Mouse (Mus musculus) c-Kit-positive CD71-positive TER-119-negative erythroid progenitor cells, embryonic 14.5 days (primary cell): ENCODE results near the gene Tbc1d22b.
"Not testable (repeated sequence)": the region's sequence is repeated elsewhere in the genome, so short reads cannot be mapped to it uniquely, and the experiment has no call there.

Experiments
- DNase-seq: peaks from one replicate; pipeline ENCODE4 v3.0.0-alpha.2; 2013; ENCODE audit warnings: low read depth

The Tbc1d22b gene

DNA sequence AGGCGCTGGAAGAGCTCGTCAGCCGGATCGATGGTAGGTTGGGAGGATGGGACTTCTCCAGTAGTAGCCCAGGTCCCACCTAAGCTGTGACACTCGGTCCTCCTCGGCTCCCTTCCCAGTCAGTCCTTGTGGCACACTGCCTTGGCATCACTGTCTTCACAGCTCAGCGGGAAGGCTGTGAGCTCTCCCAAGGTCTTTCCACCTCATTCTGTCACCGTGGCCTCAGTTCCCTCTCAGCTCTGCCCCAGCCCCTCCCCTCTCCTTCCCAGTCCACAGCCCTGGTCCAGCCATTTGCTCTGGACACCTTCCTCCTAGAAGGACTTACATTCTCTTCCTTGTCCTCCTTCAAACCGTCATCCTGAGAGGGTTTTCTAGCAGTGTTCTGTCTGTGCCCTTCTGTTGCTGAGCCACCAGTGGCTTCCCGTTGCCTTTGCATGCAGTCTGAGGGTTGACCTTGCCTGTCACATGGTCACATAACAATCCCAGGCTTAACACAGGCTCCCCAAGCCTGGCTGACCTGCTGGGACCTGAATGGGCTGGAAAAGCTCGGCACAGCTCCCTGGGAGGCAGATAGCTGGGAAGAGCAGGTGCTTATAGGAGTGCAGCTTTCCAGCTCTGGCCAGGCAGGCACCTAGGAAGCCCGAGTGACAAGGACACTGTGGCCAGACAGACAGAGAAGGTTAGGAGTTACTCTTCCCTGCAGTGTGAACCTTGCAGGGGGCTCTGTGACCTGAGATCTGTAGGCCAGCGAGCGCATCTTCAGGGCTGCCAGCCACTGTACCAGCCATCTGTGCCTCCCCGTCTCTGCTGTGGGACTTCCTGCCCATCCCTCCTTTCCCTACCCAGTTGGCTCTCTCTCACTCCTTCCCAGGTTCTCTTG lies 46.5 kb downstream of the Tbc1d22b start:
- no peak for DNase-seq

DNA sequence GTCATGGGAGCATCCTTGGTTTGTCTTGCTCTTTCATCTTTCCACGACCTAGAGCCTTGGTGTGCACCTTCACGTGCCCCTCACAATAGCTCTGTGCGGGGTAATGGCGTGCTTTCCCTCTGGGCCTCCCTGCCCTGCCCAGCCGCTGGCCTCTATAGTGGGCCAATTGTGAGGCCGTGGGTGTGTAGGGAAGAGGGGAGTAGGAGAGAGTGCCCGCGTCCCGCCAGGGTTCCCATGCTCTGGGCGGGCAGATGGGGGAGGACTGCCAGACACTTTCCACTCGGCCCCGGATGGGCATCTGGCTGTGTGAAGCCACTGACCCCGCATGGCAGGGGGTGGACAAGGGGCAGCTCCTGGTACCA lies 47.2 kb downstream of the Tbc1d22b start:
- DNase-seq, result no peak

DNA sequence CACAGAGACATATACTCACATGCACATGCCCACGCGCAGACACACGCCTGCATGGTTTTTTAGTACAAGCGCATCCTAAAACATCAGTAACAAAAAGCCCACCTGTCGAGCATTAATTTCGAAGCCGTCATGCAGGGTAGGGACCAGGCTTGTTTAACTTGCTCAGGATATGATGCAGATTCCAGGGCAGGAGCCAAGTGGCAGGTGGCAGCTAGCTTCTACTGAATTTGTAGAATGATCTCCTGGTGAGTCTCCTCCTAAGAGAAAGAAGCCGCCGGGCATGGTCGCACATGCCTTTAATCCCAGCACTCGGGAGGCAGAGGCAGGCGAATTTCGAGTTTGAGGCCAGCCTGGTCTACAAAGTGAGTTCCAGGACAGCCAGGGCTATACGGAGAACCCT lies 49.5 kb downstream of the Tbc1d22b start:
- no peak for DNase-seq

GRCm38 (mm10) chr17:29599537-29599936 lies 50.0 kb downstream of the Tbc1d22b start:
- no peak for DNase-seq

- no peak for DNase-seq
These were observed 51.8 kb downstream of the Tbc1d22b start for GRCm38 (mm10) chr17:29601391-29601790.

- DNase-seq, result peak; percentile 55
These were observed 53.7 kb downstream of the Tbc1d22b start for GRCm38 (mm10) chr17:29603283-29603682.

- DNase-seq, result not testable (repeated sequence)
These were observed 63.9 kb downstream of the Tbc1d22b start for GRCm38 (mm10) chr17:29613453-29613852.

DNA sequence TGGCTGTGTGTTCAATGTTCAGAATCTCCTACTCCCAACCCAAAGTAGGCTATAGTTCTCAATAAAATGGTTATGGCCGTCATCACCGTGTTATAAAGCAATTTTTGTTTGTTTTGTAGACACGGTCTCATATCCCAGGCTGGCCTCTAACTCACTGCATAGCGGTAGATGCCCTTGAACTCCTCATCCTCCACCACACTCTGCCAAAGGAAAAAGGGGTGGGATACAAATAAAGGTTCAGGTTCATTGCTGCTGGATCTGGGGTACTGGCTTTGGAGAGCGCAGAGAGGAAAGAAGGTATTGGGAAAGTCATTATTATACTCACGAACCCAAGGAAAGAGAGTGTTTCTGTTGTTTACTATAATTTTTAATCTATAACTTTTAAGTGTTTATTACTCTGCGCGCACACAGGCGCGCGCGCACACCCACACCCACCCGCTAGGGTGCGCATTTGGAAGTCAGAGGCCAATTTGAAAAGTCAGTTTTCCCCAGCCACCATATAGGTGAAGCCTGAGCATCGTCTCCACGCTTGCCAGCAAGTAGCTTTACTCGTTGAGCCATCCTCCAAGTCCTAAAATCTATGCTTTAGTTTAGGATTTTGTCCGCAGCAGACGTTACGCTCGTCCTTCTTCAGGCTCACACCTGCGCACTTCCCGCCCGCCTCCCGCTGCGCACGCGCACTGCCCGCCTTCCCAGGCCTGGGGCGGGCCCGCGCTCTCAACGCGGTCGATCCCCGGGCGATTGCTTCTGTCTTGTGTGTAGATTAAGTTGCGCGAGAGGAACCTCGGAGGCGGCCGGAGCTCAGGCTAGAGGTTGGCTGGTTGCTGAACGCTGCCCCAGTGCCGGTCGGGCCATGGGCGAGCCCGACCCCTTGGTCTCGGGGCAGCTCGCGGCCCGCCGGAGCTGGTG lies 64.8 kb downstream of the Tbc1d22b start, which contains the start of the genes Rnf8 and Gm28043:
TSS of gene Rnf8 (plus strand) at position 676 of the 909 bp plus-strand sequence.
TSS of gene Gm28043 (plus strand) at position 762 of the 909 bp plus-strand sequence.
- DNase-seq, result peak; percentile 92

- no peak for DNase-seq
These were observed 65.5 kb downstream of the Tbc1d22b start for GRCm38 (mm10) chr17:29615024-29615551.

DNA sequence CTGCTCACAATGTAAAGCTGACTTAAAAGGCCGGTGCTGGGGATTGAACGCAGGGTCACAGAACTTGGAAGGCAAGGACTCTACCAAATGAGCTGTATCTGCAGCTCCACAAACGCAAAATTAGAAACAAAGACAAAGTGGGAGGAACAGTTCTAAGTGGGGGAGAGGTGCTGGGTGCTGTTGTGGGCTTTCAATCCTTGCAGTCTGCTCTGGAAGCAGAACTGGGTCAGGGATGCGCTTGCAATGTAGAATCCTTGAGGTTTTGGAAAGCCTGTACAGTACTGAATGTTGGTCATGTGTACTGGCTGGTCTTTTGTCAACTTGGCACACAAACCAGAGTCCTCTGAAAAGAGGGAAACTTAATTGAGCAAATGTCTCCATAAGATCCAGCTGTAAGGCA lies 66.0 kb downstream of the Tbc1d22b start:
- DNase-seq, result no peak

- no peak for DNase-seq
These were observed 69.6 kb downstream of the Tbc1d22b start for GRCm38 (mm10) chr17:29619231-29619630.

- no peak for DNase-seq
These were observed 73.9 kb downstream of the Tbc1d22b start for GRCm38 (mm10) chr17:29623488-29623887.

DNA sequence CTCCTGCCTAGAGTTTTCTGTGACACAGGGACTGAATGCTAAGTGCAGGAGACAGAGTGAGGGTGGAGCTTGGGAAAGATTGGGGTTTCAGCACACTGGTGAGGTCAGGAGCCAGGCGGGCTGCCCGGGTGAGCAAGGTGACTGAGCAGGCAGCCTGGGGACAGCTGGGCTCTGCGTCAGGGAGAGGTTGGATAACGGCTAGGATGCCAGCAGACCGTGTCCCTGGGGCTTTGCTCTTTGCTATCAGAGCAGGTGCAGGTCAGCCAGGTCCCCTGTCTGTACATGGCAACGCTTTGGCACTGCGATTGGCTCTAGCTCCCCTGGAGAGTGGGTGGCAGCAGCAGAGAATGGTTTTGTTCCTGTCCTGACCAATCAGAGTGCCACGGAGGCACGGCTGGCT lies 77.7 kb downstream of the Tbc1d22b start:
- no peak for DNase-seq

- DNase-seq, result no peak
These were observed 79.4 kb downstream of the Tbc1d22b start for GRCm38 (mm10) chr17:29628946-29629345.

DNA sequence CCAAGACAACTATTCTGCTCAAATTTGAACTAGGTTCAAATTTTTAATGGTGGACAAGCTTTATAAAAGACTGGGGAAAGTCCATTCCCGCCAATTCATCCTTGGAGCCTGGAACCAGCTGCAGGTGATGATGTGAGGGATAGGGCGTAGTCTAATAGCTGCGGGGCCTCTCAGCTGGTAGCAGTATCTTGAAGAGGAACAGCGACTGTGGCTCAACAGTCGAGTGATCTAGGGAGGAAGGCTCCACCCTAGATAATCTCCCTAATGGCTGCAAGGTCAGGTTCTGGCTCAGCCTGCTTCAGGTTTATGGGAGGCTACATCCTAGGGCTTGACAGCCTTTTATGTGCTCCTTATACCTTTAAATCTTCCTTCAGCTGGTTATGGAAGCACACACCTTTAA lies 80.0 kb downstream of the Tbc1d22b start:
- peak; percentile 38 for DNase-seq

DNA sequence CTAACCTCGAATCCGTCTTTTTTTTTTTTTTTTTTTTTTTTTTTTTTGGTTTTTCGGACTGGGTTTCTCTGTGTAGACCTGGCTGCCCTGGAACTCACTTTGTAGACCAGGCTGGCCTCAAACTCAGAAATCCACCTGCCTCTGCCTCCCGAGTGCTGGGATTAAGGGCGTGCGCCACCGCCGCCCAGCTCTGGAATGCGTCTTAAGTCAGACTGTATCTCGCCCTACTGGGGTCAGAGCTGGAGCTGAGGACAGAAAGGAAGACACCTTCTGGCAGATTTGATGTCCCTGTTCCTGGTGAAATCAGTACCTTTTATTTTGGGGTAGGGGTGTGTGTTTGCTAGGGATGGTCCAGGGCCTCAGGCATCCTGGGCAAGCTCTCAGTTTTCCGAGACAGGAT lies 82.7 kb downstream of the Tbc1d22b start:
- DNase-seq, result no peak

DNA sequence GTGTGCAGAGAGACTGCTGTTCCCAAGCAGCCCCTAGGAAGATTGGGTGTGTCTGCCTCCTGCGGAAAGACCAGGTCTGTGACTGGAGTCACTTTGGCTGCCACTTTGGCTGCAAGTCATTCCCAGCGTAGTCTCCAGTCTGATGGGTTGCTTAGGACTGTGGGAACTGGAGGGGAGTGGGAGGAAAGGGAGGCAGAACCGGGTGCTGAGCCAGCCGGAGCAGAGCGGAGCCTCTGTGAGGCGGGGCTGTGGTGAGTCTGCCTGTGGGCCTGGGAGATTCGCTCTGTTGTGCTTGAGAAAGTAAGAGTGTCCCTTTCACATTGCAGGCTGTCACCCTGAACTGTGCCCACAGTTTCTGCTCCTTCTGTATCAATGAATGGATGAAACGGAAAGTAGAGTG lies 85.9 kb downstream of the Tbc1d22b start:
- DNase-seq, result no peak

- peak; percentile 46 for DNase-seq
These were observed 86.5 kb downstream of the Tbc1d22b start for GRCm38 (mm10) chr17:29636118-29636517.

GRCm38 (mm10) chr17:29637377-29637776 lies 87.8 kb downstream of the Tbc1d22b start:
- DNase-seq, result no peak

- DNase-seq, result no peak
These were observed 88.3 kb downstream of the Tbc1d22b start for GRCm38 (mm10) chr17:29637895-29638294.

GRCm38 (mm10) chr17:29640971-29641370 lies 91.4 kb downstream of the Tbc1d22b start:
- no peak for DNase-seq

DNA sequence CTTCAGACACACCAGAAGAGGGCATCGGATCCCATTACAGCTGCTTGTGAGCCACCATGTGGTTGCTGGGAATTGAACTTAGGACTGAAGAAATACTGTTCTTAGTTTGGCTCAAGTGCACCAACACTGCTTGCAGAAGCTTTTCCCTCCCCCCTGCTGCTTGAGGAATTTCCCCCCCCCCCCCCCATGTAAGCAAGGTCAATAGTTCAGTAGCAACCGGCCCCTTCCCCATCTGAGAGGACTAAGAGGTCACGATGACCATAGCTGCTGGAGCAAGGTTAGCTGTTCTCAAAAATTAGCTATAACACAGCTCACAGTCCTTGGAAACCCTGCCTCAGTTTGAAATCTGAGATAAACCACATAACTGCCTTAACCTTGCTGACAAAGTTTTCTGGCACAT lies 92.6 kb downstream of the Tbc1d22b start:
- no peak for DNase-seq
